Mouse (Mus musculus) limb, embryonic 13.5 days (tissue): ENCODE data around the gene Nebl. TPM values are rescaled to one million over a fixed set of nuclear protein-coding genes. Genes with fewer than 3 reads are reported as not detected.

Source experiments
- ATAC-seq: fragments of 200-750 bp; cut with Nextera tagmentation; 2 replicates; pipeline ENCODE4 v1.8.0; 2017; ENCODE audit warnings: low read depth, moderate number of reproducible peaks, moderate TSS enrichment; ENCODE audit not compliant: low FRiP score
- H3K27ac ChIP-seq: fragments of 300-500 bp; sonication (generic); 2 replicates; pipeline ENCODE4 v1.5.1; 2015; ENCODE audit warnings: inconsistent platforms, mild to moderate bottlenecking, moderate library complexity
- H3K27me3 ChIP-seq: fragments of 300-500 bp; sonication (generic); 2 replicates; pipeline ENCODE4 v1.6.1; 2015; ENCODE audit warnings: mild to moderate bottlenecking, inconsistent platforms
- H3K36me3 ChIP-seq: fragments of 300-500 bp; sonication (generic); 2 replicates; pipeline ENCODE4 v1.6.1; 2015; ENCODE audit warnings: inconsistent platforms, mild to moderate bottlenecking, moderate library complexity
- H3K4me1 ChIP-seq: fragments of 300-500 bp; sonication (generic); 2 replicates; pipeline ENCODE4 v1.6.1; 2015; ENCODE audit warnings: inconsistent platforms
- H3K4me2 ChIP-seq: fragments of 300-500 bp; sonication (generic); replicated peaks from 2 replicates; pipeline ENCODE4 v1.6.1; 2015; ENCODE audit warnings: inconsistent platforms, mild to moderate bottlenecking, moderate library complexity
- H3K4me3 ChIP-seq: fragments of 300-500 bp; sonication (generic); 2 replicates; pipeline ENCODE4 v1.5.1; 2015; ENCODE audit warnings: moderate library complexity, mild to moderate bottlenecking, inconsistent platforms
- H3K9ac ChIP-seq: fragments of 300-500 bp; sonication (generic); 2 replicates; pipeline ENCODE4 v1.6.1; 2015; ENCODE audit warnings: mild to moderate bottlenecking, inconsistent platforms
- H3K9me3 ChIP-seq: fragments of 300-500 bp; sonication (generic); 2 replicates; pipeline ENCODE4 v1.6.1; 2016; ENCODE audit warnings: inconsistent platforms
- WGBS: fragments of 180-500 bp; shearing (Covaris S2); methylation state at CpG from one replicate; pipeline ENCODE4 v1.1.7; 2015; 5-methylcytosine and 5-hydroxymethylcytosine counted together
- polyA plus RNA-seq: library from polyadenylated mRNA; unstranded; fragments of >200 nt; fragmentation: Nextera tagmentation; extraction: Ambion mirVana; gene quantifications from 2 replicates; pipeline ENCODE4 v1.2.1, GENCODE M21; 2015

Nebl gene
- polyA plus RNA-seq, 1 experiment from 2014 or later, result 20.8 TPM

GRCm38 (mm10) chr2:17650147-17650834 is 81.0 kb downstream of the Nebl start:
- no peak for ATAC-seq
- Histone ChIP-seq H3K27me3 (no peaks in the 10 kb centered on the region), H3K9me3 (no peaks in the 10 kb centered on the region), H3K27ac (no peak overlapping the region), H3K4me2 (no peak overlapping the region), H3K4me3 (no peak overlapping the region), H3K4me1 (peaks cover 16% of the 10 kb centered on the region), H3K9ac (no peak overlapping the region), H3K36me3 (no peaks in the 10 kb centered on the region)
- WGBS, result 63% methylated on average over 10 of the region's 10 CpGs

GRCm38 (mm10) chr2:17649728-17650127 is 81.5 kb downstream of the Nebl start:
- Histone ChIP-seq H3K4me2 (no peak overlapping the region), H3K9me3 (no peaks in the 10 kb centered on the region), H3K27ac (no peak overlapping the region), H3K36me3 (no peaks in the 10 kb centered on the region), H3K9ac (no peak overlapping the region), H3K4me1 (peaks cover 18% of the 10 kb centered on the region), H3K27me3 (no peaks in the 10 kb centered on the region), H3K4me3 (no peak overlapping the region)
- 51% methylated on average over 3 of the region's 3 CpGs for WGBS
- no peak for ATAC-seq

GRCm38 (mm10) chr2:17644282-17645262 is 86.7 kb downstream of the Nebl start:
- Histone ChIP-seq H3K4me1 (peaks cover 7% of the 10 kb centered on the region; the same call in 1 of the 2 replicates), H3K9ac (no peak overlapping the region), H3K9me3 (no peaks in the 10 kb centered on the region), H3K4me3 (no peak overlapping the region), H3K4me2 (no peak overlapping the region), H3K27ac (no peak overlapping the region), H3K27me3 (peaks cover 11% of the 10 kb centered on the region; the same call in 1 of the 2 replicates), H3K36me3 (no peaks in the 10 kb centered on the region)
- WGBS, result 29% methylated on average over 3 of the region's 3 CpGs
- ATAC-seq, result no peak

- no peak for ATAC-seq
- Histone ChIP-seq H3K9me3 (no peaks in the 10 kb centered on the region), H3K4me1 (0 out of 2 replicates have a peak, but pooled peaks cover 4% of the 10 kb centered on the region), H3K9ac (no peak overlapping the region), H3K27me3 (peaks cover 11% of the 10 kb centered on the region; the same call in 1 of the 2 replicates), H3K4me2 (no peak overlapping the region), H3K36me3 (no peaks in the 10 kb centered on the region), H3K27ac (no peak overlapping the region), H3K4me3 (no peak overlapping the region)
- 47% methylated on average over 7 of the region's 7 CpGs for WGBS
Measured at GRCm38 (mm10) chr2:17643869-17644268, 87.4 kb downstream of the Nebl start.

GRCm38 (mm10) chr2:17642770-17643169 is 88.5 kb downstream of the Nebl start:
- ATAC-seq, result no peak
- peaks cover 8% of the 10 kb centered on the region; the same call in 1 of the 2 replicates for H3K4me1 ChIP-seq
- H3K36me3 ChIP-seq, result no peaks in the 10 kb centered on the region
- WGBS, result 80% methylated on average over 7 of the region's 7 CpGs
- no peak overlapping the region for H3K4me3 ChIP-seq
- H3K9me3 ChIP-seq, result no peaks in the 10 kb centered on the region
- H3K4me2 ChIP-seq, result no peak overlapping the region
- H3K9ac ChIP-seq, result no peak overlapping the region
- peaks cover 11% of the 10 kb centered on the region; the same call in 1 of the 2 replicates for H3K27me3 ChIP-seq
- no peak overlapping the region for H3K27ac ChIP-seq

GRCm38 (mm10) chr2:17640861-17641260 is 90.4 kb downstream of the Nebl start:
- 95% methylated on average over 4 of the region's 4 CpGs for WGBS

GRCm38 (mm10) chr2:17638631-17639030 is 92.6 kb downstream of the Nebl start:
- H3K9me3 ChIP-seq, result no peaks in the 10 kb centered on the region
- no peak overlapping the region for H3K4me2 ChIP-seq

More at GRCm38 (mm10) chr2:17640861-17641260, 90.4 kb downstream of the Nebl start:
- Histone ChIP-seq H3K9ac (no peak overlapping the region), H3K27me3 (peaks cover 11% of the 10 kb centered on the region; the same call in 1 of the 2 replicates), H3K36me3 (no peaks in the 10 kb centered on the region), H3K4me3 (no peak overlapping the region), H3K9me3 (no peaks in the 10 kb centered on the region), H3K27ac (no peak overlapping the region), H3K4me2 (no peak overlapping the region), H3K4me1 (peaks cover 8% of the 10 kb centered on the region; the same call in 1 of the 2 replicates)
- ATAC-seq, result no peak

GRCm38 (mm10) chr2:17623931-17624330 is 107.3 kb downstream of the Nebl start:
- Histone ChIP-seq H3K4me2 (no peak overlapping the region), H3K4me3 (no peak overlapping the region), H3K9me3 (no peaks in the 10 kb centered on the region), H3K36me3 (no peaks in the 10 kb centered on the region), H3K27me3 (no peaks in the 10 kb centered on the region), H3K27ac (no peak overlapping the region), H3K9ac (no peak overlapping the region), H3K4me1 (no peaks in the 10 kb centered on the region)
- 64% methylated on average over 3 of the region's 3 CpGs for WGBS
- no peak for ATAC-seq

More at GRCm38 (mm10) chr2:17638631-17639030, 92.6 kb downstream of the Nebl start:
- 26% methylated on average over 5 of the region's 5 CpGs for WGBS
- no peak overlapping the region for H3K9ac ChIP-seq
- no peak overlapping the region for H3K4me3 ChIP-seq
- H3K27me3 ChIP-seq, result peaks cover 11% of the 10 kb centered on the region; the same call in 1 of the 2 replicates
- H3K36me3 ChIP-seq, result no peaks in the 10 kb centered on the region
- ATAC-seq, result no peak
- H3K4me1 ChIP-seq, result peaks cover 5% of the 10 kb centered on the region; the same call in 1 of the 2 replicates
- no peak overlapping the region for H3K27ac ChIP-seq

GRCm38 (mm10) chr2:17610259-17610658 is 121.0 kb downstream of the Nebl start:
- WGBS, result 84% methylated on average over 3 of the region's 3 CpGs
- Histone ChIP-seq H3K9me3 (no peaks in the 10 kb centered on the region), H3K4me2 (no peak overlapping the region), H3K4me3 (no peak overlapping the region), H3K27ac (no peak overlapping the region), H3K4me1 (no peaks in the 10 kb centered on the region), H3K27me3 (no peaks in the 10 kb centered on the region), H3K9ac (no peak overlapping the region), H3K36me3 (no peaks in the 10 kb centered on the region)
- no peak for ATAC-seq

- Histone ChIP-seq H3K9ac (no peak overlapping the region), H3K27me3 (no peaks in the 10 kb centered on the region), H3K36me3 (no peaks in the 10 kb centered on the region), H3K9me3 (no peaks in the 10 kb centered on the region), H3K4me3 (no peak overlapping the region), H3K27ac (no peak overlapping the region), H3K4me1 (no peaks in the 10 kb centered on the region), H3K4me2 (no peak overlapping the region)
- ATAC-seq, result no peak
- WGBS, result 57% methylated on average over 4 of the region's 4 CpGs
Measured at GRCm38 (mm10) chr2:17603573-17603972, 127.7 kb downstream of the Nebl start.

- Histone ChIP-seq H3K4me1 (no peaks in the 10 kb centered on the region), H3K4me3 (no peak overlapping the region), H3K9me3 (no peaks in the 10 kb centered on the region), H3K9ac (no peak overlapping the region), H3K36me3 (no peaks in the 10 kb centered on the region), H3K27me3 (no peaks in the 10 kb centered on the region), H3K4me2 (no peak overlapping the region), H3K27ac (no peak overlapping the region)
- WGBS, result 55% methylated on average over 2 of the region's 2 CpGs
- ATAC-seq, result no peak
Measured at GRCm38 (mm10) chr2:17600652-17601051, 130.6 kb downstream of the Nebl start.

- Histone ChIP-seq H3K4me3 (no peak overlapping the region), H3K4me1 (no peaks in the 10 kb centered on the region), H3K4me2 (no peak overlapping the region), H3K9me3 (no peaks in the 10 kb centered on the region), H3K9ac (no peak overlapping the region), H3K27me3 (no peaks in the 10 kb centered on the region), H3K27ac (no peak overlapping the region), H3K36me3 (no peaks in the 10 kb centered on the region)
- ATAC-seq, result no peak
- WGBS, result 69% methylated on average over 4 of the region's 4 CpGs
Measured at GRCm38 (mm10) chr2:17599860-17600259, 131.4 kb downstream of the Nebl start.
